Mouse (Mus musculus): ENCODE data around the gene Robo1. TPM values are rescaled to one million over a fixed set of nuclear protein-coding genes. Genes with fewer than 3 reads are reported as not detected.

The Robo1 gene
- total RNA-seq, 2 experiments from 2014 or later: 0.84 to 1.2 TPM

- DNase-seq (ENCODE audit: low spot score): no peak
These were observed 503.8 kb downstream of the Robo1 start for GRCm38 (mm10) chr16:72811908-72812307.

GRCm38 (mm10) chr16:72828381-72828780 is 520.3 kb downstream of the Robo1 start:
- DNase-seq (ENCODE audit: low spot score): no peak

- DNase-seq (ENCODE audit: low spot score): no peak
These were observed 521.4 kb downstream of the Robo1 start for GRCm38 (mm10) chr16:72829530-72829929.

- DNase-seq (ENCODE audit: low spot score): no peak
These were observed 522.4 kb downstream of the Robo1 start for GRCm38 (mm10) chr16:72830394-72831056.

- DNase-seq (ENCODE audit: low spot score): no peak
These were observed 526.2 kb downstream of the Robo1 start for GRCm38 (mm10) chr16:72834266-72834665.

GRCm38 (mm10) chr16:72839031-72839430 is 530.9 kb downstream of the Robo1 start:
- DNase-seq (ENCODE audit: low spot score): no peak

- no peak for DNase-seq (ENCODE audit: low spot score)
These were observed 533.0 kb downstream of the Robo1 start for GRCm38 (mm10) chr16:72841066-72841465.

- DNase-seq (ENCODE audit: low spot score): no peak
These were observed 546.0 kb downstream of the Robo1 start for GRCm38 (mm10) chr16:72854101-72854500.

- DNase-seq (ENCODE audit: low spot score): no peak
These were observed 546.9 kb downstream of the Robo1 start for GRCm38 (mm10) chr16:72854809-72855503.

GRCm38 (mm10) chr16:72861707-72862277 is 553.7 kb downstream of the Robo1 start:
- DNase-seq (ENCODE audit: low spot score): no peak

- DNase-seq (ENCODE audit: low spot score): no peak
These were observed 557.9 kb downstream of the Robo1 start for GRCm38 (mm10) chr16:72866011-72866410.

- DNase-seq (ENCODE audit: low spot score): no peak
These were observed 567.0 kb downstream of the Robo1 start for GRCm38 (mm10) chr16:72874934-72875732.

GRCm38 (mm10) chr16:72888108-72888507 is 580.0 kb downstream of the Robo1 start:
- no peak for DNase-seq (ENCODE audit: low spot score)

GRCm38 (mm10) chr16:72889401-72889800 is 581.3 kb downstream of the Robo1 start:
- DNase-seq (ENCODE audit: low spot score): no peak

- DNase-seq (ENCODE audit: low spot score): peak; percentile 4
These were observed 589.0 kb downstream of the Robo1 start for GRCm38 (mm10) chr16:72897125-72897524.

GRCm38 (mm10) chr16:72908895-72909294 is 600.8 kb downstream of the Robo1 start:
- DNase-seq (ENCODE audit: low spot score): no peak

GRCm38 (mm10) chr16:72913134-72913533 is 605.0 kb downstream of the Robo1 start:
- DNase-seq (ENCODE audit: low spot score): no peak

GRCm38 (mm10) chr16:72914068-72914630 is 606.0 kb downstream of the Robo1 start:
- DNase-seq (ENCODE audit: low spot score): no peak

- no peak for DNase-seq (ENCODE audit: low spot score)
These were observed 611.9 kb downstream of the Robo1 start for GRCm38 (mm10) chr16:72920013-72920412.

GRCm38 (mm10) chr16:72924423-72925224 is 616.5 kb downstream of the Robo1 start:
- DNase-seq (ENCODE audit: low spot score): peak; percentile 76

All from gastrocnemius, adult 18-20 months (tissue).